Mouse (Mus musculus) frontal cortex, adult (tissue): ENCODE data around the gene Acad11.

Experiments
- ATAC-seq: cut with Nextera tagmentation; 2 replicates; pipeline ENCODE4 v1.9.2; 2017; ENCODE audit warnings: mild to moderate bottlenecking, moderate library complexity, mixed read lengths; ENCODE audit not compliant: low TSS enrichment

The Acad11 gene

DNA sequence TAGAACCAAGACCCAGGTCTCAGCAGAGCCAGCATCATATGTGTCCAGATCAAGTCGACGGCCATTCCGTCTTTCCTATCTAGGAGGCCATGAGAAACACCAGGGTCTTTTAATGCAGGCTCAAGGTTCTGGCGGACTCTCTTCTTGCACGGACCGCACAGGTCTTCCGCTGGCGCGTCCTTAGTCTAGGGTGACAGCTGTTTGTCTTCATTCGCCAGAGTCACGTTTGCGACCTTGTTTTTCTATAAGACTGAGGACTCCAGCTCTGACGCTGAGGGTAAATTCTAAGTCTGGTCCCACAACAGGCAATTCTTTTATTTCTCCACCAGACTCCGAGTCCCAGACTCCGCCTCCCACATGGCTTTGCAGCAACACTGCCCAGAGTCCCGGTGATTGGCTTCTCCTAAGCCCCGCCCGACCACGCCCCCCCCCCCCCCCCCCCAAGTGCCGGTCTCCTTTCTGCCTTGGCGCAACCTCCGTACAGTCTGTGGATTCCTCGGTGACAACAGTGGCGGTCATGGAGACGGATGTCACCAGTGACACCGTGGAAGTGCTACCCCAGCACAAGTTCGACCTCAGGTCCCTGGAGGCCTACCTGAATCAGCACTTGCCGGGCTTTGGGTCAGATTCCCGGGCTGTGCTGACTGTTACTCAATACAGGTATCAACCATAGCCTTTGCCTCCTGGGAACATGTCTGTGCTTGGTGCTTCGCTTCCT lies at the start of gene Acad11:
Gene Acad11, plus strand, starts transcription at position 134 of the 718 bp plus-strand sequence.
- peak; percentile 93 for ATAC-seq

DNA sequence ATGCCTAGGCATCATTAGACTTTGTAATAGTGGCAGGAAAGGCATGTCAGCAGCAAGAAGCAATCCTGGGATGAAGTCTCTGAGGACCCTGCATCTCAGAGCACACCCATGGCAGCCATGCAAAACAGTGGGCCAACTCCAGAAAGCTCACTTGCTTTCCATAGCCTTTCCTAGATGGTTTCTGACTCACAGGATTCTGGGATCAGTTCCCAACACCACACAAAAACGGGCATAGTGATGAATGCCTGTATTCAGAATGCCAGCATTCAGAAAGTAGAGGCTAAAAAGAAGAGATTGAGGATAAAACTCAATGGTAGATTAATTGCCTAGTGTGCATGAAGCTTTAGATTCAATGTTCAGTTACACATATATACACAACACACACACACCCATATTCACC lies 48.7 kb upstream of the Acad11 start:
- peak; percentile 59 for ATAC-seq

DNA sequence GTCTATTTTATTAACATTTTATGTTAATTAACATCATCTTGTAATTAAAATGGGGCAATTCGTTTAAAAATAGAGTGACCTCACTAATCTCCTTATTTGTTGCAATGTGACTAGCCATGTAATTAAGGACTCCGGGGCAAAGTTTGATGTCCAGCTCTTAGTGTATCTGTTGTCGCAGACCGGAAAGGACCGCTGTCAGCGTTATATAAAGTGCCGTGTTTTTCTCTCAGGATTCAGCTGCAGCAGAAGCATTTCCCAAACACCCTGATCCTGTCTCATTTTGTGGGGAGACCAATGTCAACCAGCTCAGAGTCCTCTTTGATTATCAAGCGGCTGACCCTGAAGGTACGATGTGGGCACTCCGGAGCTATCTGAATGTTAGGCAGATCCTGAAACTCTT lies 42.2 kb upstream of the Acad11 start:
- ATAC-seq, result no peak

DNA sequence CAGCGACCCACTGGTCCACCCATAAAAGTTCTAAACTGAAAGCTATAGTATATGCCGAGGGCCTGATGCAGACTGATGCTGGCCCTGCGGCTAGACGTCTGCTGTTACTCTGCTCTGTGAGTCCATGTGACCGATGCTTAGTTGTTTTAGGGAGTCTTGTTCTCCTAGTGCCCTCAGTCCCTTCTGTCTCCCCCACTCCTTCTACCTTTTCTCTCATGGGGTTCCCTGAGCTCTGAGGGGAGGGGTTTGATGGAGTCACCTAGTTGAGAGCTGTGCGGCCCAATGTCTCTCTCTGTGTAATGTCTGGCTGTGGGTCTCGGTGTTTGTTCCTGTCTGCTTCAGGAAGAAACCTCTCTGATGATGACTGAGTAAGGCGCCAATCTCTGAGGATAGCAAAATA lies 36.0 kb upstream of the Acad11 start:
- no peak for ATAC-seq

DNA sequence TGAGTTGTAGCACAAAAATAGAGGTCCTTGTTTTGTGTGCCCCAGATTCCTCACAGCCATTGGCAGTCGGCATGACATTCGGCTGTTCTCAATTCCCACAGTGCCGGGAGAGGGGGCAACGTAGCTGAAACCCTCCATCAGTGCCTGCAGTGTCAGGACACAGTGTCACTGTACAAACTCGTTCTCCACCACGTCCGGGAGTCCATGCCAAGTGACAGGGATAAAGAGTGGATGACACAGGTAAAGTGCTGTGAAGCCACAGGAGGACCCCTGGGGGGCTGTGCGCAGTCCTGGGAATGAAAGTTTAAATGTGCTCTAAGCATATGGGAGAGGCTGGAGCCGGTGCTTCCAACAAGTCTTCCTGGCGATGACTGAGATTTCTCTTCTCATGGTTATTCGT lies 33.3 kb upstream of the Acad11 start:
- ATAC-seq, result no peak

DNA sequence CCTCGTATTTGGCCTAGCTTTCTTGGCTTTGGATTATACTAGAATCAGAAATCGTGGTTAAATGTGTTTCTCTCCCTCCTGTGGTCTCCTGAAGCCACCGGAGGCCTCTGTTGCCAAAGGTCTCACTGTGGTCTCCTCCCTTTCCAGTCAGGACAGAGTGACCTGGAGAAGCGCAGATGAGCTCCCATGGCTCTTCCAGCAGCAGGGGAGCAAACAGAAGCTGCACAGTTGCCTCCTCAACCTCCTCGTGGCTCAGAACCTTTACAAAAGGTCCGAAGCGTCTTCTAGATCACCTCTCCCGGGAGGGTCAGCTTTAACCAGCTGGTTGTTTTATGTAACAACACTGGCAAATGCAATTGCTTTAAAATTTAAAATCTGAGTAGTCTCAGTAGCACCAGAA lies 28.9 kb upstream of the Acad11 start:
- no peak for ATAC-seq

DNA sequence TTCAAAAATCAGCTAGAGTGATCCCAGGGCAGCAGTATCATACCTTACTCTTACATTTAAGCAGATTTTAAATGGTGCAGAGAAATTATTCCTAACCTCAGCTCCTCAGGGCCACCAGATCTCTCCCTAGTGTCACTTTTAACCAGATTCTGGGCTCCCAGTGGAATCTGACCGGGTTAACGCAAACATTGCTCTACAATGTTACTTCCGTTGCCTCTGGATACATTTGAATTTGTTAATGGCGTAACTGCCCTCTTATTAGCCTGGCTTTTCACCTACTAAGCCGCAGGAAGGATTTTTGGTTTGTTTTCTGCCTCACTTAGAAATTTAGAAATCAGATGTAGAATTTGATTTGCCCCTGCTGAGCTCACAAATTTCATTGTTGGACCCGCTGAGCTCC lies 28.5 kb upstream of the Acad11 start:
- ATAC-seq, result no peak

DNA sequence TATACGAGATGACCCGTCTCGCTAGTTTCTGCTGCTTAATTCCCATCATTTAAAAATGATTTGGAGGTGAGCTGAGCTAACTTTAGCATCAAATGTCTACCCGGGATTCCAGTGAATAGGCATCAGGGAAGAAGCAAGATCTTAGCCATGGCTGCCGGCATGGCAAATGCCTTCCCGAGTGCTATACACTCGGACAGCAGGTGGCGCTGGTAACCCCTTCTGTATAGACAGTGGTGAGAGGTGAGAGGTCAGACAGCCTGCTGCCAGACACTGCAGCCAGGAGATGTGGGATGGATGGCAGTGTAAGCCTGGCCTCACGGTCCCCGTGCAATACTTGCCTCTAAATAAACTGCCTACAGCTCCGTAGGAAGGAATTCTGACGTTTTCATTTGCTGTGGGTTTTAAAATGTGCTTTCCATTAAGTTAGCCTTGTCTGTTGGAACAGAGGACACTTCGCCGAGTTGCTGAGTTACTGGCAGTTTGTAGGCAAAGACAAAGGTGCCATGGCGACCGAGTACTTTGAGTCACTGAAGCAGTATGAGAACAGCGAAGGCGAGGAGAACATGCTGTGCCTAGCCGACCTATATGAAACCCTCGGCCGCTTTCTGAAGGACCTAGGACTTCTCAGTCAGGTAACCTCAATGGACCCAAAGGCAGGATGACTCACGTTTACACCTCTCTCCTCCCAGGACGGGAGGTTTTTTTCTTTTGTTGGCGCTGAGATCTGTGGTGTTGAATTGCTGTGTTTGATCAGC lies 27.7 kb upstream of the Acad11 start:
- ATAC-seq, result peak; percentile 88

DNA sequence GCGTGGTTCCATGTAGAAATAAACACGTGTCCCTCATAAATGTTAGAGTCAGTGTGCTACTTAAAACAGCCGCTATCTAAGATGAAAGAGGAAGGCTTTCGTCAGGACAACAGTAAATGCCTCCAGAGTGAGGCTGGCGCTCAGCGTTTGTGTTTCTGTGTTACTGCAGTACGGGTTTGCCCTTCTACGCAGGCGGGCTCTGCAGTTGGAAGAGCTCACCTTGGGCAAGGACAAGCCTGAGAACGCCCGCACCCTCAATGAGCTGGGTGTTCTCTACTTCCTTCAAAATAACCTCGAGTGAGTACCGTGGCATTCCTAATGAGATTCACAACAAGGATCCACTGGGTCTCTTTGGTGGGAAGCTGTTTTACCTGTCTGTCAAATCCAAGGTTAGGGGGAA lies 24.9 kb upstream of the Acad11 start:
- no peak for ATAC-seq

DNA sequence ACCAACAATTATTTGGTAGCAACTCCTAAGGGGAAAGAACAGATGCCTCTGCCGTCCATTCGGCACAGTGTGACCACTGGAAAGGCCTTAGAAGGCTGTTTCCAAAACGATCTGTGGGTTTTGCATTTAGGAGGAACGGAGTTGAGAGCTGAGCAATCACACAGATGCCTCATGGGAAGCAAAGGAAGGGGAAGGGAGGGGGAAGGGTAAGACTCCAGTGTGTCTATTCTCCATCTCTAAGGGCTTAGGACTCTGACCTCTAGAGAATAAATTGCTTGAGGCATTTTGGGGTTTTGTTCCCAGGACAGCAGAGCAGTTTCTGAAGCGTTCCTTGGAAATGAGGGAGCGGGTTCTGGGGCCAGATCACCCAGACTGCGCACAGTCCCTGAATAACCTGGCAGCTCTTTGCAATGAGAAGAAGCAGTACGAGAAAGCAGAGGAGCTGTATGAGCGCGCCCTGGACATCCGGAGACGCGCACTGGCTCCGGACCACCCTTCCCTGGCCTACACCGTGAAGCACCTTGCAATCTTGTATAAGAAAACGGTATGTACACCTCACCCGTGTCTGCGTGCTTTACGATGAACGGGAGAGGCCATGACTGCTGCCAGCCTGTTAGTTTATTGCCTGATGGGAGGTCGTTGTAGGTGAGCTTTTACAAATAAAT lies 24.0 kb upstream of the Acad11 start:
- no peak for ATAC-seq

DNA sequence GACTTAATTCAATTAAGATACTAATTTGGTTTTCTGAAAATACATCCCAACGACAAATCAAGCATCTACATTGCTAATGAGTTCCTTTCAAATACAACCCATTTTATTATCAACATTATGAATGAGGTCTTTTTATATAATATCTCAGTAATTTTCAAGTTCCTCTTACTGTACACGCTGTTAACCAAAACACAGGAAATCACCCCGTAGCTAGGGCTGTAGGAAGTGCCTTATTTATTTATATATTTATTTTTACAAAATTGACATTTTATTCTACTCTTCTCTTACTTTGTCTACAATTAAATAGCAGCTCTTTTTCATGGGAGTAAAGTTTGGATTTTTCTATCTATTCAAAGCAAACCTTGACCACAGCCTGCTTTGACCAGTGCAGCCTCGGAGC lies 23.4 kb upstream of the Acad11 start:
- no peak for ATAC-seq

DNA sequence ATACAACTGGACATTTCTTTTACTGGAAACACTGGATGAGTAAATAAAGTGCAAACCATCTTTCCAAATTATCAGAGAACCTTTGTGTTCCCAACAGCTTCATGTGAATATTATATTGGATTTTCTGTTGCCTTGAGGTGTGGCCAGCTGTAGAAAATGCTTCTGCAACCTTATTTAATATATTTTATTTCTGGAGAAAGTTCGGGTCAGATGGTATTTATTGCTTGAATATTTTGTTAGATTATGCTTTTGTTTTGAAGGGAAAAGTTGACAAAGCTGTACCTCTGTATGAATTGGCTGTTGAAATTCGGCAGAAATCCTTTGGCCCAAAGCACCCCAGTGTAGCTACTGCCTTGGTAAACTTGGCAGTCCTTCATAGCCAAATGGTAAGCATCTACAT lies 22.8 kb upstream of the Acad11 start, which contains the start of gene Gm28305:
Gene Gm28305, plus strand, starts transcription at position 301 of the 400 bp plus-strand sequence.
- ATAC-seq, result no peak

DNA sequence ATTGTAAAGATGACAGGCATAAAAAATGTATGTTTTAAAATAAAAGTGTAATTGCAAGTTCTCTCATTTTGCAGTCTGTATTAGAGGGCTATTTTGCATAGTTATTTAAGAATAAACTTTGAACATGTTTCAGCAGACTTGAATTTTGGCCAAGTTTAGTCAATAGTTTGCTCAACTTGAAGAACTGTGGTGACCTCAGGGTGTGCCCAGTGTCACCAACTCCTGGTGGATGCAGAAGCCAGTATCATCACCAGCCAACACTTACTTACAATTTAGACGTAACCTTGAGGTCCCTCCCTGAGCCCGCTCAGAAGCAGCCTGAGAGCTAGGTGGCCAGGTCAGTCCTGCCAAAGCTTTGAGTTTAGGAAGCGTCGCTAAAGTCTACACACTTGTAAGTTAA lies 19.5 kb upstream of the Acad11 start:
- ATAC-seq, result no peak

DNA sequence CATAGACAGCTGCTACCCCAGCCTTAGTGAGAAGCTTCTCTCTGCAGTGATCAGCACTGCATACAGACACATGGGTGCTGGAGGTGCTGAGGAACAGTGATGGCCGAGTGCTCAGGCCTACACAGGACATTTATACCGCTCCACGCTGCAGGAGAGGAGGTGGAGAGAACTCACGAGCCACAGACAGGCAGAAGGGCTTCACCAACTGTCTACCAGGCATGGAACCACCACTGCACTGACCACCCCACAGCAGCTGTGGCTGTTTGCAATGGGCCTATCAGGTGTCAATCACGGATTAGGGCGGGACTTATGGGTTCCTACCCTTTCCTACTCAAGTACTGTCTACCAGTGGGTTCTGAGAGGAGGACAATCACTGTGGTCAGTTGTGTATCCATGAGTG lies 12.1 kb upstream of the Acad11 start:
- no peak for ATAC-seq

DNA sequence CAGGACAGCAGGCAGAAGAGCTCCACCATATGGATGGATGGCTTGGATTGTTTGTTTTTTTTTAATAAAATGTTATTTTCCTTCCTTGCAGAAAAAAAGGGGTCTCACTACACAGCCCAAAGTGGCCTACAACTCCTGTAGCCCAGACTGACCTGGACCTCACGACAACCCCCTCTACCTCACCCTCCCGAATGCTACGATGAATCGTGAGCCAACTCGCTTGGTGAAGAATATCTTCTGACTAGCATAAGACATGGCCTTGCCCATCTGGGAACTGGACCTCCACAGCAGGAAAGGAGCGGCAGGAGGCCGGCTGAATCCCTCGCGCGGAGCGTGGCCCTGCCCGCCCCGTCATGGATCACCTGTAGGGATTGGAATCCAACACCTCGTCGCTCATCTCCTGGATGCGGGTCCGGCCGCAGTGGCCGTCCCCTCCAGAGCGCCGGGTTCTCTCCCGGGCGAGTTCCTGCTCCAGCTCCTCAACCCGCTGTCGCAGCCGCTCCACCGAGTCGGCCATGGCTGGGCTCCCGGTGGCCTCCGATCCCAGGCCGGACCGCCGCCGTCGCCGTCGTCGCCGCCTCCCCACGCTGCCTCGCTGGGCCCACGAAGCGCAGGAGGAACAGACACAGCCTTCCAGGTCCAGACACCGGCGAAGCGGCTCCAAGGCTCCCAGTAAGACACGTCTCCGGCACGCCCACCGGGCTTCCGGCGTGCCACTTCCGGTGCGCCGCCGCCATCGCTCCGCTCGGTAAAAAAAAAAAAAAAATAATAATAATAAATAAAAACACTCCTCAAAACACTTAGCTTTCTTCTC lies 540 bp upstream of the Acad11 start, which contains the start of gene Uba5:
Gene Uba5, minus strand, starts transcription at position 705 of the 814 bp plus-strand sequence.
- ATAC-seq, result peak; percentile 83

DNA sequence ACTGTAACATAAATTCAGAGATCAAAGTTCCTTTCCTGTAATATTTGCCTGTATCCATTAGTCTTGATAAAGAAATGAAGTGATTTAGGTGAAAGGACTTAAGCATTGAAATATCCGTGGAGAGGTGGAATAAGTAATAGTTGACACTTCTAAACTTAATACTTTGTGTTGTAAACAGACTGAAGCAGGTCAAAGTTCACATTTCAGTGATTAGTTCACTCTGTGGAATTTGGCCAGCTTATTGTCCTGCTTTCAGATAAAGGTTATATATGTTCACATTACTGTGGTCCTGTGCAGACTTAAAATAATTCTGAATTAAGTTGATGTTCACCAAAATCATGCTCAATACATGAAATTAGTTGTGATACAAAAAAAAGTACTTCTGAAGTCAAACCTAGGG lies 1.4 kb downstream of the Acad11 start:
- ATAC-seq, result no peak

DNA sequence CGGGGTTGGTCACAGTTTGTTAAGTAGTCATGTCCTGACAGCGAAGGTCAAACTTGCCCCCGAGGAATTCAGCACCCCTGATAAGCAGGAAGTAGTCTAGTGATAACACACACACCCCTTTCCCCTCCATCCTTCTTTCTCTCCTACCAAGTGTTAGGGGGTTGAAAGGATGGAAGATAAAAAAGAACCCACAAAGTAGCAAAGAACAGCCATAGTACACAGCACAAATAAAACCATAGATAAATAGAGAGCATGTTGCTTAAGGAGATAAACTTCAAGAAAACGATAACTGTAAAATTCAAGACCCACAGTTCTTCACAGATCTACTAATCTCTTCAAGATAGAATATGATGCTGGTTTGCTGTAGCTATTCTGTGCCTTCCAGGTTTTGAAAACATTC lies 7.1 kb downstream of the Acad11 start:
- ATAC-seq, result no peak

DNA sequence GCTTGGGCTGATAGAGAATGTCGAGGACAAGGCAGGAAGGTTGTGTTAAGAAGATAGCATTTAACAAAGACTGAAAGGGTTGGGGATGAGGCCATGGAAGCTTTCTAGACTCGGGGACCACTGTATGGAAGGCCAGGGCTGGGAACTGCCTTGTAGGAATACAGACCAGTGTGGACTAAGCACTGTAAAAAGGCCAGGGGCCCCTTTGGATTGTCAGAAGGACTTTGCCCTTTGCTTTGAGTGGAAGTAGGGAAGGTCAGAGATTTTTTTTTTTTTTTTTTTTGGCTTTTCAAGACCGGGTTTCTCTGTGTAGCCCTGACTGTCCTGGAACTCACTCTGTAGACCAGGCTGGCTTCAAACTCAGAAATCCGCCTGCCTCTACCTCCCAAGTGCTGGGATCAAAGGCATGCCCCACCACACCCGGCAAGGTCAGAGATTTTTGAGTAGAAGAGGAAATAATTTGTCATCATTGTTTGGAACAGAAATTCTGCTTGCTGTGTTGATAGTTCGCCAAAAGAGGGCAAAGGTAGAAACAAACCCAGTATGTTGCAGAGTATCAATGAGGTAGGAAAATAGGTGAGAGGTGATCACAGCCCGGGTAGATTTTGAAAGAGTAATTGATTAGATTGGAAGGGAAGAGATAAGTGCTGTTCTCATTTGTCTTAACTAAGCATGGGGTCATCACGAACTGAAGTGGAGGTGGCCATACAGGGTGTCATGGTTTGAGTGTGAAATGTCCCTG lies 7.9 kb downstream of the Acad11 start:
- no peak for ATAC-seq

DNA sequence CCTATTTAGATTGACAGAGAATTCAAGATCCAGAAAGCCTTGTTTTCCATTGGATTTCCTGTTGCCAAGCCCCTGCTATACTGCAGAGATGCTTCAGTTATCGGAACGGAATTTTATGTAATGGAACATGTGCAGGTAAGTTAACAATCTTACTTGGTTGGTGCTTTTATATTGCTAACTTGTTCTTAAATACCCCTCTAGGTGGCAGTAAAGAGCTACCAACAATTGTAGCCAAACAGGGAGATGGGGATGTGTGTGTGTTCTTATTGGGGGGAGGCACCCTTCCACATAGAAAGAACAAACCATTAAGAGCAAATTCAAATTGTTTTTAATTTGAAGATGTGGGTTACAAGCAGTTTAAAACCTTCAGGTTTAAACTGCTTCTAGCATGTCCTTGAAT lies 12.6 kb downstream of the Acad11 start:
- ATAC-seq, result no peak; the same call in 1 of the 2 replicates

DNA sequence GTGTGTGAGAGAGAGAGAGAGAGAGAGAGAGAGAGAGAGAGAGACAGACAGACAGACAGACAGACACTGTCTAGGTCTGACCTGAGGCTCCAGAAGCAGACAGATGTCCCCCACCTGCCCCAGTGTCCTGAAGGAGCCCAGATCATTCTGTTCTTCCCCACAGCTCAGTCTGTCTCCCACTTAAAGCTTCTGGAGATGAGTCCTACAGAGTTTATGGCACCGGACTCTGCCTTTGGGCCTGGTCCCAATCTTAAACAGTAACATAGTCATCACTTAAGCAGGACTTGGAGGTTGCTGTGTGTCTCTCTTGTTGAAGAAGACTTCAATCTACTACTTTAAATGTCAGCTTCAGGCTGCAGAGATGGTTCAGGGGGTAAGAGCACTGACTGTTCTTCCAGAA lies 15.6 kb downstream of the Acad11 start:
- no peak for ATAC-seq

DNA sequence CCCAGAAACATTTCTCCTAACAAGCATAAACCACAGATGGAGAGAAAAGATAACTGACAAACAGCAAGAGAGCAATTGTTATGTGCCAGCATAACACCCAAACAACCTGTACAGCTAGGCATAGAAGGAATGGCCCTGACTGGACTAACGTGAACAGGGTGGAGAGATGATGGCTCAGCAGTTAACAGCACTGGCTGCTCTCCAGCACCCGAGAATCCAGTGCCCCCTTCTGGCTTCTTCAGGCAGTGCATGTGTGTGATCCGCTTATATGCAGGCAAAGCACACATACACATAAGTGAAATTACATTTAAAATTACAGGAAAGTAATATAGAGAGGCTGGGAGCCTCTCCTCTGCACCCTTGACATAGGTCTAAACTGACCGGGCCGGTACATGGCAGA lies 16.2 kb downstream of the Acad11 start:
- ATAC-seq, result no peak
